Mouse (Mus musculus) urinary bladder, postnatal 25 days (tissue): ENCODE results near the gene Pick1.

Experiments
- DNase-seq: peaks from one replicate; pipeline ENCODE4 v3.0.0; 2022; ENCODE audit warnings: low spot score

The Pick1 gene

DNA sequence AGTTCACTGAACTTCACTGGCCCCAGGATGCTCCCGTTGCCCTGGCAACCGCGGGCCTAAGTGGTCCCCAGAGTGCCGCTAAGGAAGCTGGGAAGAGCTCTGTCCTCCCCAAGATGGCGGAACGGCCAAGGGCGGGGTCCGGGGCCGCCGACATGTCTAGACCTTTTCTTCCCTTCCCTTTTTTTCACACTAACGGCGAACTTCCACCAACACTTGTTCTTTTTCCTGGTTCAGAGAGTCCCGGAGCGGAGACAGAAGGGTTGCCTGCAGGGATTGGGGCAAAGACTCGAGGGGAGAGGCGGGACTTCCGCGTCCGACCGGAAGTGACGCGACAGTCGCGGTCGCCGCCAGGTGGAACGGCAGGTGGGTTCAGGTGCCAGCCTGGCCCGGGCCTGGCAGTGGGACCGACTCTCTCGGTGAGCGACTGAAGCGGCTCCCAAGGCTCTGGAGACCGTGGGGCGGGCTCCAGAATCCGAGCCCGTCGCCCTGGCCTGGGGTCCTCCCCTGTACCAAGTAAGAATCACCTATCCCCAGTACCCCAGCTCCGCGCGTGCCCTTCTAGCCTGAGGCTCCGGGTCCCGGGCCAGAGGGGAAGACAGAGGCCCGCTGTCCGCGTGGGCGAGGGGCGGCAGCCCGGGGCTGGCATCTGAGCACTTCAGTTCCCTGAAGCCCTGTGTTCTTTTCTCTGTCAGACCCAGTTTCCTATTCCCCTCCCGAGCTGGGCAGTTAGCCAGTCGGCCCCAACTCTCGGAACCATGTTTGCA is at the start of gene Pick1, which contains the start of gene Gm49486:
Gene Pick1, plus strand, starts transcription at position 116 of the 764 bp plus-strand sequence.
Gene Gm49486, plus strand, starts transcription at position 334 of the 764 bp plus-strand sequence.
- peak; percentile 84 for DNase-seq

DNA sequence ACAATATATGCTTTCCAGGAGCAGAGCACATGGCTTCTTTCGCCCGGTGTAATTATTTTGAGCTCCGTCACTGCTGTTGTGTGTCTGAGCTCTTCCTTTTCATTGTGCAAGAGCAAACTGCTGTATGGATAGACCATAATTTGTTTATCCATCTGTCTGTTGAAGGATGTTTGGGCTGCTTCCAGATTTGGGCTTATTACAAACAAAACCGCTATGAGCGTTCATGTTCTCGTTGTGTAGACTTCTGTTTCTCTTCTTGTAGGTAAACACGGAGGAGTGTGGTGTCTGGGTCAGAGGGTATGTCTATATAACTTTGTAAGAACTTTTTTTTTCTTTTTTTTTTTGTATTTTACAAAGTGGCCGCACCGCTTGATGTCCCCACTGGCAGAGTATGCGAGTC is 43.8 kb upstream of the Pick1 start:
- no peak for DNase-seq

DNA sequence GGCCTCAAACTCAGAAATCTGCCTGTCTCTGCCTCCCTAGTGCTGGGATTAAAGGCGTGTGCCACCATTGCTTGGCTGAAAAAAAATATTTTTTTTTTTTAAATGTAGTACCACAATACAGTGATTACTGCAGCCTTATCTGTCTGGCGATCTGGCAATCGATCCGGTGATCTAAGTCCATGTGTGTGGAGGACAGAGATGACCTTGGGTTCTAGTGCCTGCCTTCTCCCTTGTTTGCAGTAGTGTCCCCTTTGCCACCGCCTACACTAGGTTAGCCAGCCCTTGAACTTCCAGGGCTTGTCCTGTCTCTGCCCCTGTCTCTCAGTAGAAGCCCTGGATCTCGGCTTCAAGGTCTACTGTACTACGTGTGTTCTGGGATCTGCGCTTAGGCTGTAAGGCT is 41.2 kb upstream of the Pick1 start:
- no peak for DNase-seq

DNA sequence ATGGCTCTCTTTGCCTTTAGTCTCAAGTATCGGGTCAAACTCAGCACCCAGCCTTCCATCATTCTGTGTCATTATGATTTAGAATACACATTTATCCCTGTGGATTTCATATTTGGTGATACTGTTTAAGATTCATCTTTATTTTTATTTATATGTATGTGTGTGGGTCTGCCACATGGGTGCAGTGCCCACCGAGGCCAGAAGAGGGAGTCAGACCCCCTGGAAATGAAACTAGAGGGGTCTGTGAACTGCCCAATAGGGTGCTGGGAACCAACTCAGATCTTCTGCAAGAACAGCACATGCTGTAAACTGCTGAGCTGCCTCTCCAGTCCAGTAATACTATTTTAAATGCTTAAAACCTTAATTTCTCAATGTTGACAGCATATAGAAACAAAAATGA is 37.5 kb upstream of the Pick1 start:
- DNase-seq: no peak

DNA sequence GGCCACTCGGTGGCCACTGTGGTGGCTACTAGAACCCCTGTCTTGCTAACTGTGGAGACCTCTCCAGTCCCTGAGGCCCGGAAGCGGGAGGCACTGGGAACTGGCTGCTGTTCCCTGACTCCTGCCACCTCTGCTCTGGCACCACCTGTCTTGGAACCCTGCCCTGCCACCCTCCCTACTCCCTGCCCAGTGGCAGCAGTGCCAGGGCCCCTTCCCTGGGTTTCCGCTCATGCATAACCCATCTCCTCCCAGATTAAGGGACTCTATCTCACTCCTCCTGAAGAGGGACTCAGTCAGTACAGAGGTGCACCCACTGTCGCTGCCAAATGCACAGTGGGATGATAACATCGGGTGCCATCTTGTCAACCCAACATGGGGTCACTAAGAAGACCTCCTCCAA is 36.5 kb upstream of the Pick1 start:
- DNase-seq: no peak

DNA sequence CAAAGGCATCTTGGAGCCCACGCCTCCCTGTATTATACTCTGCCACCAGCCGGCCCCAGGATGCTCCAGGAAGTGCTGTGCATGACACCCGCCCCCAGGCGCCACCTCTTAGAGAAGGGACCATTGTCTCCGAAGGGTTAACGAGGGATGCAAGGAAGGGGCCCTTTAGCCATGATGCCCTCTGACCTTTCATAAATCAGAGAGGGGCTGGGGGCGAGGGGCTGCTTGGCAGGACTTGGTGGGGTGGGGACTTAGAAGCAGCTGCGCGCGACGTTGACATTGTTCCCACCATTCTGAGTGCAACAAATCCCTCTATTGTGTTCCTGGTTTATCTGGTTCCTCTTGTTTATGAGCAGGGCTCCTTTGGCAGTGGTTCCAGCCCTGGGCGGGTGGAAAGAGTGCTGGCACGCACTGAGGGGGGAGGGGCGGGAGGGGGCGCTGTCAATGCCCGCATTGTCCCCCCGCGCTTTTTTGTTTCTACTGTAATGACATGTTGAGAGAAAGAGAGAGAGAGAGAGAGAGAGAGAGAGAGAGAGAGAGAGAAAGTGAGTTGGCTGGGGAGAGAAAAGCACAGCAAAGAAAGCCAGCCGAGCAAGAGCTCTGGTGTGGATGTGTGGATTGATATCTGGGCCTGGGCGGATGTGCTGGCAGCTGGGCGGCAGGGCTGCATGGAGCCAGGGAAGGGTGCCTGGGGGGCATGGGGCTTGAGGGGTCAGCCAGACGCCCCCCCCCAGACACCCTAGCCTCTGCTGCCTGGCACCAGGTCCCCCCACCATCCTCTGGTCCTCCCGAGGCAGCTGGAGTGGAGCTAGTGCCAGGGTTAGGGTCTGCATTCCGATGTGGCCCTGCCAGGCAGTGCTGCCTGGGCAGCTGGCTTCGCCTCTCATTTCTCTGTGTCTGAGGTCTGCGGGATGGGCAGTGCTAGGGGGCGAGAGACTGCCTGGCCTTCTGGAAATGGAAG is 35.8 kb upstream of the Pick1 start:
- DNase-seq: no peak

DNA sequence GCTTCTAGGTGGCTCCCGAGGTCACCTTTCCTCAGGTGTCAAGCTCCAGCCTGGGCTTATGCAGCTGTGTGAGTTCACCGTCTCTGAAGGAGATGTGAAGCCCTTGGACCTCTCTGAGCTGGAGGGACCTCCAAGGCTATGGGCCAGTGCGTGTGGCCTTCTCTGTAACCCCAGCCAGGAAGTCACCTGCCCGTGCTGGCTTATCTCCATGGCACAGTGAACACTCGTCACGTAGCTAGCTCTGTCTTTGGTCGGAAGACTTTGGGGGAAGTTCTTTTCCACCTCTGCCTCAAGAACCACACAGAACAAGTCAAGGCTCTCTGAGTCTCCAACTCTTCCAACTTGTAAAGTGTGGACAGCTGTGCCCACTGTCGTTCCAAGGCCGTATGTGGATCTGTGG is 34.9 kb upstream of the Pick1 start:
- DNase-seq: no peak

DNA sequence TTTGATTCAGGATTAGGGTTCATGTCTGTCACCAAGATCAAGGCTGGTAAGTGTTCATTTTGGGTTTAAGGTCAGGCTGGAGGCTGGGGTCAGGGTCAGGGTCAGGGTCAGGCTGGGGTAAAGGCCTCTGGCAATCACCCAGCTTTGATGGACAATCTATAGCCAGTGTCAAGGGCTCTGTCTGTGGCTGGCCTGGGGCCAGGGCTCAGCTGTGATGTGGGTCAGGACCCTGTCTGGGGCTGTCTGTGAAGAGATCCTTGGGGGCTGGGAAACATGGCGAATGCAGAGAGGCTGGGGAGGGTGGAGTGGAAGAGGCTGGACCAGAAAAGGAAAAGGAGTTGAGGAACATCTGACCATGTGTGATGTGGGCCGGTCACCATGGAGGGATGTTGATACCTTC is 34.0 kb upstream of the Pick1 start:
- no peak for DNase-seq

DNA sequence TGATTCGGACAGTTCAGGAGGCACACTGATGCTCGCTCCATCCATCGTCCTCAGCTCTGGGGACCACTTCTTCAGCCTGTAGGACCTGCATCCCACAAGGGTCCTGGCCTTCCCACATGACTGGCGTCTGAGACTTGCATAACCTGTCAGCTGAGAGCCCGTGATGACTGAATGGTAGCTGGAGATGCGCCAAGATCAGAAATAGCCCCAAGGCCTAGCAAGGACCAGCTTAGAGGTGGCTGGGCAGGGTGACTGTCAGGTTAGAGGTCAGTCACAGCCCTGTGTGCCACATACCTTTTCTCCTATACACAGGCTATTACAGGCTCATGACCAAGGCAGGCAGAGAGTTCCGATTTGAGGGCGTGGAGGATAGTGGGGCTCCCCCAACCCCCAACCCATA is 33.5 kb upstream of the Pick1 start:
- no peak for DNase-seq

DNA sequence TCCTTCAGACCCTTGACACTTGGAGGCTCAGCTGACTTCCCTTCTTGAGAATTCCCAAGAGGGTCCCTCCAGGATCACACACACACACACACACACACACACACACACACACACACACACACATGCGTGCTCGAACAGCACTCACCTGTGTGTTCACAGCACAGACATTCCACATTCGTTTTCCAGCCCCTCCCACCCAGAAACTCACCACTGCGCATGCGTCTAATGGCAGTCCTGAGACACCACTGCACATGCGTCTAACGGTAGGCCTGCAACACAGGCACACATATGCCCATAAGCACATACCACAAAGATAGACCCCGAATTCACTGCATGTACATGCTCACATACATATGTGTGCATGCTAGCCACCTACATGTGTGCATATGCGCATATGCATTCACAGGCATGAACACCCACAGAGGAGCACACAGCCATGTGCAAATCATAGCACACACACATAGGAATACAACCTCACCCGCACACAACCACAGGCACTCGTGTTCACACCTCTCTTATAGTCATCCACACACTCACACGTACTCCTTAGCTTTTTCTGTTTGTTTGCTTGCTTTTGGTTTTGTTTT is 29.5 kb upstream of the Pick1 start:
- no peak for DNase-seq

DNA sequence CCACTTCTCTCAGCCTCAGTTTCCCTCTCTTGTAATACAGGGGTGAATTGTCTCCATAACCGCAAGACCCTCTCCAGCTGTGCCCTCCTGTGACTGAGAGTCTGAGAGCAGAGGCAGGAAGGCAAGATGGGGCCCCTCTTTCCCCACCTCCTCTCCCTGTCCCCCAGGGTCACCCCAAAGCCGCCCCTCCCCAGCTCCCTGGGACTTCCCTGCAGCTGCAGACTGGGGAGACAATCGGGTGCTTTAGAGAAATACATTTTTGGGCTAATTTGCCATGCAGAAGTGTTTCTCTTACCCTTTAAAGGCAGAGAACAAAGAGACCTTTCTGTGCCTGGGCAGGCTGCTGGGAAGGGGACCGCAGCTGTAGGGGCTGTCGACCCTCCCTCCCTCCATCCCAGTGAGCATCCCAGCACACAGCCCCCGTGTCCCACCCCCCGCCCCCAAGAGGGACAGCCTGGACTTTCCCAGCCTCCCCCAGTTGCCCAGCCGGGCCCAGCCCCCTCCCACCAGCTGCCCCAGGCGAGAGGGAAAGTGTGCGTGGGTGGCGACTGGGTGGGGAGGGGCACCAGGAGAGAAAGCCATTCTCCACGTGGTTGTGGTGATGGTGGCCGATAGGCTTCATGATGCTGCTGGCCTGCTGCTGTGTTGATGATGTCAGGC is 27.4 kb upstream of the Pick1 start:
- DNase-seq: no peak

DNA sequence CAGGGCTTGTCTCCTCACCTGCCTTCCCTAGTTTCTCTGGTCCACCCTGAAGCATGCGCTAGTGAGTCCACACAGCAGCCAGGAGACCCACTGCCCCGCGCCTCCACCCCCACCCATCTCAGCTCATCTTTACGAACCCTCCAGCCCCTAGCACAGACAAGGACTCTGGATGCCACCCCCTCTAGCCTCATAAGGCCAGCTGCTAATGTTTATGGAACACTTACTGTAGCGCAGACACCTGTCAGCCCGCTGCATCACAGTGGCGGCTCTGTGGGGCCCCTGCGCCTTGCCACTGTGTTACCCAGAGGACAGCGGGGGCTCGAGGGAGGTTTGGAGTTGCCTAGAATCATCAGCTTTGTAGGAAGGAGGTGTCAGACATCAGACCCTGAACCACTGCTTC is 26.4 kb upstream of the Pick1 start:
- no peak for DNase-seq

DNA sequence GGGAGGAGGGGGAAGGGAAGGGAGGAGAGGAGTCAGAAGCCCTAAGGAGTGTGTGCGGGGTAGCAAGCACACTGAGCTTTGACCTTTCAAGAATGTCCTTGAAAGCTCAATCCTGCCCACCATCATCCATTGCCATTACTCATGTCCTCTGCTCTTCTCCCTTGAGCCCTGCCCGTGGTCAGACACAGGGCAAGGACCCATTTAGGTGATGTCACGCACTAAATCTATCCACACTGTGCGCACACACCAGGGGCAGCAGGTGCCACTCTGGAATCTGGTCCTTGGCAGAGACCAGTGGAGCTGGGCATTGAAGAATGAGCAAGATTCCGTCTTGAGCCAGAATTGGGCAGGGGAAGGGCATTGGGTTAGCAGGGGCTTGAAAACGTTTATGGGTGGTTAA is 20.8 kb upstream of the Pick1 start:
- no peak for DNase-seq

DNA sequence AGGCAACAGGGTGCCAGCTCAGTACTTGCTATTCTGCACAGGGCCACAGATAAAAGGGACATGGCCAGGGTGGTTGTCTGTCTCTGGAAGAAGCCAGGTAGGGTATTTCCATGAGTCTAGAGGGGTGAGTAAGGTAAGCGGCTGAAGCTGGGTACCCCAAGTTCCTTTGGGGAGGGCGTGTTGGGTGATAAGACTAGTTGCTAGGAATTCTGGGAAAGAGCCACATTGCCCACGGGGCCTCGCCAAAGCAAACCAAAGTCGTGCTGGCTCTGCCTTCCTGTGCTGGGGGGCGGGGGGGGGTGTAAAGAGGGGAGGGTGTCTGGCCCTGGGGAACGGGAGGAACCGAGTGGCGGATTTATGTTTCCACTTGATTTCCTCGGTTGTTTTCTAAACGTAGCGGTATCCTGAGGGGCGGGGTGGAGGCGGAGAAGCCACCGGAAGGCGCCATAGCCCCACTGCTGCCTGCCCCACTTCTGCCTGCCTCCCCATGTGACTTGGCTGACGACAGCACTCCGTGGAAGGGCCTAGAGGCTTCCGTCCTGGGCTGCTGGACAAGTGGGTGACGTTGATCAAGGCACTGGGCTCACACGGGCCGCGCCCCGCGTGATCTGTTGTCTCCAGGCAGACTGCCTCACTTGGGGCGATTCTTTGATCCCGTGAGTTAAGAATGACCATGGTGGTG is 20.1 kb upstream of the Pick1 start:
- DNase-seq: no peak

DNA sequence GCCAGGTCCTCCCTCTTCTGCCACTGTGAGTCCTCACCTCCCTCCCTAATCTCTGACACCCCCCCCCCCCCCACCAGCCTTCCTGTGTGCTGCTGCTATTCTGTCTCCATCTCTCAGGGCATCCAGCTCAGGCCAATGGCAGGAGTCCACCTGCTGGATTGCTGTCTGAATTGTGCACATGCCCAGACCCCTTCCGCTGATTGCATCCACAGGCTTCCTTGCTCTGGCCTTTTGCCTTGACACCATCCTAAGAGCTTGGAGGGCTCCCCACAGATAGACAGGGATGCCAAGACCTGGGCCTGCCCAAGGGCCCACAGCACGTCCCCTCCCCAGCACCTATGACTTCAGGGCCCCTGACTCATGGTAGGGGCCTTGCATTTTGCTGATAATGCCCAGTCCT is 18.6 kb upstream of the Pick1 start:
- no peak for DNase-seq

DNA sequence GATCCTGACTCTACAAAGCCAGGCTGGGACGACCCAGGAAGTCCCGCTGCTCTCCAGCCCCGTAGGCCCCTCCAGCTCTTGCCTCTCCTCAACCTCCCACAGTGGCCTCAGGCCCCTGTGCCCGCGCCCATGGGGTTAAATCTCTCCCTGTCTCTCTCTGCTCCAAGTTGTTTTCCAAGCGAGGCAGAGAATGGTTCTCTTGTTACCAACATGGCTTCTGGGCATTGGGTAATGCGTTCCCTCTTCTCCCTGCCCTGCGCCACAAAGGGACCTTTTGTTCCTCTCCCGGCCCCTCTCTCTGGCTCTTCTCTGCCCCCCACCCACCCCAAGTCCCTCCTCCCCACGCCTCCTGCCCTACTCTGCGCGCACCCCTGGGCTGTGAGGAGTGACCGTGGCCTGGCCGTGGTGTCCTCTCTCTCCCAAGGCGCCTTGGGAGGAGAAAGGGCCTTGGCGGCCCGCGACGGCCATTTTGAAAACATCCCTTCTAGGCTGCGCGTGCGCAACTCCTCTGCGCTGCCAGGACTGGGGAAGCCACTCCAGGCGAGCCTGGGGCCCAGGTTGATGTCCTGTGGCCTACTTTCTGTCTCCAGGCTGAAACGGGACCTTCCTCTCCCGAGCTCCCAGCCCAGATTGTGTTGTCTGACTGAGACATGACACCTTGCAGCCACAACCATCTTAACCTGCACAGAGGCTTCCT is 16.1 kb upstream of the Pick1 start:
- DNase-seq: no peak

DNA sequence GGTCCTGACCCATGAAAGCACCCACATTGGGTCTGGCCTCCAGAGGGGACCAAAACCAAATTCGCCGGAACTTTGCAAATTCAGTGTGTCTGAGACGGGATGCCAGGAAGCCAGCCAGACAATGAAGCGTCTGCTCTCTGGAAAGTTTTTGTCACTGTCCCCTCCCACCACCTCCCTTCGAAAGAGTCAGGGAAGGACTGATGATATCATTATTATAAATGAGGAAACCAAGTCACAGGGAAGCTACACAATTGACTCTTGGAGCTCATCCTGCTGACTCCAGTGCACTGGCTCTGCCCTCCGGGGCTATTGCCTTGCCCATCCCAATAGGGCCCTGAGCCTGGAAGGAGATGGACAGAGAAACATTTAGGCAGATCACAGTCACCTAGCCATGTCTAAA is 15.4 kb upstream of the Pick1 start:
- DNase-seq: no peak

DNA sequence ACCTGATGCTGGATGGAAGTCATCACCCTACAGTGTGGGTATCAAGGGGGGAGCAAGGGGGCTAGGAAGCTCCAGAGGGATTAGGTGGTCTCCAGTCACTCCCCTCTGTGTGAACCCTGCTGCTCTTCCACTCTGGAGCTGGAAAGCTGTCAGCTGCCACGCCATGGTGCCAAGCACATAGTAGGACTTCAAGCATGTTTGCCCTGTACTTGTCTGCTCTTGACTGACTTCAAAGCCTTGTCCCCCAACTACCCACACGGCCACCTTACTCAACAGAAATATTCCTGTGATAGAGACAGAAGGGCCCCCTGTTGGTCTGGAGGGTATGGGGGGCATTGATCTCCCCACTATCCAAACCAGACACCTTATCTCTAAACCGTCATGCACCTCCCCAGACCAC is 12.8 kb upstream of the Pick1 start:
- DNase-seq: no peak

DNA sequence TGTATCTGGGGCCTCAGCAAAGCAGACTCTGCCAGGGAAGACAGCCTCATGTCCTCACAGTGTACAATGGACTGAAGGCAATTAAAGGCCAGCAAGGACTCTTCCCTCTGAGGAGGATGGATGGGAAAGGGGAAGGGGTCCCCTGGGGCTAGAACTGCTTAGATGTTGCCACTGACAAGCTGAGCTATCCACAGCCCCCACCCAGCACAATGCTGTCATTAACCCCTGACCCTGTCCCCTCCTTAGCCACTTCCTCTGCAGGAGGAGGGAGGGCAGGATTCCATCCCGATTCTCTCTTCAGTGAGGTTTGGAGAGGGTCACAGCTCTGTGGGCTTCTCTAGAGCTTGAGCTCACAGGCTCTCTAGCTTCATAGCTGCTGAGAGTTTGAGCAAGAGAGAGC is 9.4 kb upstream of the Pick1 start:
- DNase-seq: no peak

DNA sequence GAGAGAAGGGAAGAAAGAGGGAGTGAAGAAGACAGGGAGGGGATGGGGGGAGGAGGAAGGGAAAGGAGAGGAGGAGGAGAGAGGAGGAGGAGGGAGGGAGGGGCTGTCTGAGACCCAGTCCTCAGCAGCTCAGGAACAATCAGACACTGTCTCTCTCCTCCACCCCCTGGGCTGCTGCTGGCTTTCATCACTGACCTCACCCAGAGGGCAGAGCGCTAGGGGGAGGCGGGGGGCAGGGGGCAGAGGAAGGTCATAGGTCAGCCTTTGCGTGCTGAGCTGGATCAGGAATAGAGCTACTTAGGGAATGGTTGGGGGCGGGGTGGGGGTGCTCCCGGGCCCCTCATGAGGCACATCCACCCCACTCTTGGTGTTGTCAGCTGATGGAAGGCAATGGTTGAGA is 5.3 kb upstream of the Pick1 start:
- no peak for DNase-seq

DNA sequence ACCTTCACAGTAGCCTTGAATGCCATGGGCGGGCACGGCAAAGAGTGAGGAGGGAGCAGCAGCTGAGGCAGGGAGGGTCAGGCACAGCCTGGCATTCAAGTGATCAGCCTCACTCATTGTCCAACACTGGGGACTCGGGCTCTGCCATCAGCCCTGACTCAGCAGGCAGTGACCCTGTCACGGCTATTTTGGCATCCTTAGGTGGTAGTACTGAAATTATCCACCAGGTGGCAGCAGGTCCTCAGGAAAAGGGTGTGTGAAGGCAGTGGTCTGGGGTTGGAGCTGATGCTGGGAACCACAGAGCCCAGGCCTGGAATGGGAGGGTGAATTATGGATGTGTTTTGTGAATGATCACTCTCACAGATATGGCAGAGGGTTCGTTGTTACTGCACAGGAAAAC is 4.3 kb upstream of the Pick1 start:
- peak; percentile 81 for DNase-seq
